Mouse (Mus musculus): ENCODE results near the gene Fyb2. TPM values are rescaled to one million over a fixed set of nuclear protein-coding genes. Genes with fewer than 3 reads are reported as not detected.

Fyb2 gene
- 0.04 and 2.7 TPM in 2 replicates for polyA plus RNA-seq (2012; rRNA removed; ENCODE audit: low replicate concordance)

GRCm38 (mm10) chr4:104913291-104914129, at the start of gene Fyb2:
Fyb2 (plus strand) TSS chr4:104913456.

GRCm38 (mm10) chr4:104876323-104876722, 36.9 kb upstream of the Fyb2 start, which contains the start of gene C8a:
C8a (minus strand) TSS chr4:104876398.

Other genes with a start within 250 kb of the Fyb2 start
- not detected in 2 replicates for gene C8b, start 147.1 kb upstream of the Fyb2 start, polyA plus RNA-seq (2012; rRNA removed; ENCODE audit: low replicate concordance)
- not detected in 2 replicates for gene Gm17662, start 56.1 kb upstream of the Fyb2 start, polyA plus RNA-seq (2012; rRNA removed; ENCODE audit: low replicate concordance)
- gene C8a, start 37.1 kb upstream of the Fyb2 start, polyA plus RNA-seq (2012; rRNA removed; ENCODE audit: low replicate concordance), result 0.06 TPM in 1 of 2 replicates, not detected in the other
- 3.2 and 3.3 TPM in 2 replicates for gene Prkaa2, start 196.4 kb downstream of the Fyb2 start, polyA plus RNA-seq (2012; rRNA removed; ENCODE audit: low replicate concordance)
- 162 and 191 TPM in 2 replicates for gene Plpp3, start 243.9 kb downstream of the Fyb2 start, polyA plus RNA-seq (2012; rRNA removed; ENCODE audit: low replicate concordance)